ENCODE assay signal across 8 mouse cellular contexts in genomic region chr9:35267146-35267975, GRCm38 (mm10). TPM values are rescaled to one million over a fixed set of nuclear protein-coding genes. Genes with fewer than 3 reads are reported as not detected.
A peak's percentile ranks its signal among the peaks of the same experiment; 100 is the strongest.
DNase-seq lines count a peak whose midpoint lies in the region; ATAC-seq lines count a peak whose summit lies in the region.

Gene Fam118b (minus strand): TSS chr9:35267805.
Gene Rpusd4 (plus strand): TSS chr9:35267865.

- H3K9ac ChIP-seq in hindbrain, embryonic 13.5 days = peak within 1 kb of the TSS; percentile 85

- no peaks in the 10 kb centered on the region for H3K9me3 ChIP-seq in hindbrain, embryonic 13.5 days

- peak; percentile 97 for ATAC-seq in hindbrain, embryonic 13.5 days (ENCODE audit: low FRiP score)

- no peaks in the 10 kb centered on the region for H3K27me3 ChIP-seq in hindbrain, embryonic 13.5 days

- peak; percentile 95 for DNase-seq in Muller cell, postnatal 12 days (ENCODE audit: inconsistent ontology term)
- peak; percentile 93 for DNase-seq in cerebellum, adult 9-11 months
- DNase-seq in frontal cortex, postnatal 10 days (ENCODE audit: low spot score in 2 of 2) = peak; percentile 89 to 91
- peak; percentile 88 to 90 for DNase-seq in layer of hippocampus, postnatal 25 days (ENCODE audit: extremely low spot score in 1 of 2, low spot score in 1 of 2)
- peak; percentile 92 for DNase-seq in lung, postnatal 25 days (ENCODE audit: low spot score)
- DNase-seq in retina, embryonic 14.5 days (ENCODE audit: low spot score) = peak; percentile 97
- DNase-seq in thymus, postnatal 4 days = peak; percentile 94

- peak within 1 kb of the TSS; percentile 92 for H3K27ac ChIP-seq in hindbrain, embryonic 13.5 days

- peaks cover 2% of the 10 kb centered on the region for H3K36me3 ChIP-seq in hindbrain, embryonic 13.5 days

- under 1% methylated on average over 62 of the region's 62 CpGs for WGBS in hindbrain, embryonic 13.5 days

- H3K4me2 ChIP-seq in hindbrain, embryonic 13.5 days = peak within 1 kb of the TSS; percentile 66

- H3K4me1 ChIP-seq in hindbrain, embryonic 13.5 days (replicated peaks) = peaks cover 25% of the 10 kb centered on the region

- H3K4me3 ChIP-seq in hindbrain, embryonic 13.5 days = peak within 1 kb of the TSS; percentile 79

RNA-seq across cellular contexts. Expression of gene Fam118b, which starts in this region (rescaled TPM):
- 67.4 and 75.3 TPM in 2 replicates for polyA plus RNA-seq in hindbrain, embryonic 13.5 days (2015; fragmentation: Nextera tagmentation; extraction: Ambion mirVana)
- total RNA-seq in layer of hippocampus, postnatal 25 days (2021) = 10 to 100 TPM; 25.8 to 26.3 TPM

RNA-seq across cellular contexts. Expression of gene Rpusd4, which starts in this region (rescaled TPM):
- polyA plus RNA-seq in hindbrain, embryonic 13.5 days (2015; fragmentation: Nextera tagmentation; extraction: Ambion mirVana) = 18.7 and 19.9 TPM in 2 replicates
- total RNA-seq in layer of hippocampus, postnatal 25 days (2021) = 10 to 100 TPM in 1 of 2 experiments, 1 to 10 TPM in 1; 8.7 to 10.9 TPM

Comparison
In these comparisons a context has a peak if more than half of its experiments do, and no peak if none do; other contexts are left out.
1. Peak in every context shown above with its lines: DNase-seq, ATAC-seq, H3K4me3 ChIP-seq and H3K27ac ChIP-seq.